Mouse (Mus musculus): ENCODE measurements around the gene Shisa5. TPM values are rescaled to one million over a fixed set of nuclear protein-coding genes. Genes with fewer than 3 reads are reported as not detected.

Shisa5 gene
- polyA plus RNA-seq, 1 experiment from 2014 or later = 110 TPM

GRCm38 (mm10) chr9:109016973-109017604 is 21.3 kb upstream of the Shisa5 start:
- no peak for ATAC-seq (ENCODE audit: low FRiP score, low TSS enrichment)
- H3K4me2 ChIP-seq (replicated peaks; ENCODE audit: low read depth, low read length) = no peak overlapping the region
- H3K27me3 ChIP-seq (ENCODE audit: insufficient read depth, low read length) = no peaks in the 10 kb centered on the region
- WGBS = 60% methylated on average over 11 of the region's 11 CpGs
- H3K4me3 ChIP-seq (ENCODE audit: low read length) = no peak overlapping the region
- H3K9me3 ChIP-seq (ENCODE audit: low read length) = no peaks in the 10 kb centered on the region
- no peak overlapping the region for H3K9ac ChIP-seq (replicated peaks; ENCODE audit: low read length)
- H3K27ac ChIP-seq (ENCODE audit: low read length) = no peak overlapping the region
- H3K36me3 ChIP-seq (ENCODE audit: insufficient read depth, low read length) = no peaks in the 10 kb centered on the region
- H3K4me1 ChIP-seq (ENCODE audit: insufficient read depth, low read length) = no peaks in the 10 kb centered on the region

DNA sequence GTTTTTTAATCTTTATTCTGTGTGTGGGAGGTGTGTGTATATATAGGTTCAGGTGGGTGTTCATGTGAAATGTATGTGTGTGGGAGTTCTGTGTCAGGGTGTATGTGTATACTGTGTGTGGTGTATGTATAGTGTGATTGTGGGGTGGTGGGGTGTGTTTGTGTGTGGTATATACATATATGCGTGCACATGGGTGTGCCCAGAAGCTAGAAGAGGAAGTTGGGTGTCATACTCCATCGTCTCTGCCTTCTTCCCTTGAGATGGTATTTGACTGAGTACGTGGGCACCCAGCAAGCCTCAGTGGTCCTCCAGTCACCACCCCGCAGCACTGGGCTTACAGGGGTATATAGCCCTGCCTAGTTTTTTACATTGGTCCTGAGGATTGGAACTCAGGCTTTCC is 16.9 kb upstream of the Shisa5 start:
- Histone ChIP-seq H3K27me3 (ENCODE audit: insufficient read depth, low read length) (no peaks in the 10 kb centered on the region), H3K9ac (replicated peaks; ENCODE audit: low read length) (no peak overlapping the region), H3K9me3 (ENCODE audit: low read length) (no peaks in the 10 kb centered on the region), H3K4me2 (replicated peaks; ENCODE audit: low read depth, low read length) (no peak overlapping the region), H3K4me3 (ENCODE audit: low read length) (no peak overlapping the region), H3K4me1 (ENCODE audit: insufficient read depth, low read length) (no peaks in the 10 kb centered on the region), H3K27ac (ENCODE audit: low read length) (no peak overlapping the region), H3K36me3 (ENCODE audit: insufficient read depth, low read length) (0 out of 2 replicates have a peak, but pooled peaks cover 3% of the 10 kb centered on the region)
- WGBS = 87% methylated on average over 4 of the region's 4 CpGs
- ATAC-seq (ENCODE audit: low FRiP score, low TSS enrichment) = no peak

- Histone ChIP-seq H3K4me1 (ENCODE audit: insufficient read depth, low read length) (no peaks in the 10 kb centered on the region), H3K4me2 (replicated peaks; ENCODE audit: low read depth, low read length) (no peak overlapping the region), H3K36me3 (ENCODE audit: insufficient read depth, low read length) (0 out of 2 replicates have a peak, but pooled peaks cover 3% of the 10 kb centered on the region), H3K27me3 (ENCODE audit: insufficient read depth, low read length) (no peaks in the 10 kb centered on the region), H3K4me3 (ENCODE audit: low read length) (no peak overlapping the region), H3K9me3 (ENCODE audit: low read length) (no peaks in the 10 kb centered on the region), H3K9ac (replicated peaks; ENCODE audit: low read length) (no peak overlapping the region), H3K27ac (ENCODE audit: low read length) (no peak overlapping the region)
- no peak for ATAC-seq (ENCODE audit: low FRiP score, low TSS enrichment)
- 82% methylated on average over 17 of the region's 17 CpGs for WGBS
Measured at GRCm38 (mm10) chr9:109022866-109023685, 15.3 kb upstream of the Shisa5 start.

GRCm38 (mm10) chr9:109027521-109027920 is 10.8 kb upstream of the Shisa5 start:
- Histone ChIP-seq H3K9me3 (ENCODE audit: low read length) (no peaks in the 10 kb centered on the region), H3K9ac (replicated peaks; ENCODE audit: low read length) (no peak overlapping the region), H3K27me3 (ENCODE audit: insufficient read depth, low read length) (no peaks in the 10 kb centered on the region), H3K36me3 (ENCODE audit: insufficient read depth, low read length) (peaks cover 3% of the 10 kb centered on the region; the same call in 1 of the 2 replicates), H3K27ac (ENCODE audit: low read length) (no peak overlapping the region), H3K4me2 (replicated peaks; ENCODE audit: low read depth, low read length) (no peak overlapping the region), H3K4me1 (ENCODE audit: insufficient read depth, low read length) (no peaks in the 10 kb centered on the region), H3K4me3 (ENCODE audit: low read length) (no peak overlapping the region)
- ATAC-seq (ENCODE audit: low FRiP score, low TSS enrichment) = no peak
- 73% methylated on average over 8 of the region's 8 CpGs for WGBS

- H3K9ac ChIP-seq (replicated peaks; ENCODE audit: low read length) = no peak overlapping the region
- H3K4me3 ChIP-seq (ENCODE audit: low read length) = no peak overlapping the region
- no peak overlapping the region for H3K4me2 ChIP-seq (replicated peaks; ENCODE audit: low read depth, low read length)
- H3K9me3 ChIP-seq (ENCODE audit: low read length) = no peaks in the 10 kb centered on the region
- H3K36me3 ChIP-seq (ENCODE audit: insufficient read depth, low read length) = peaks cover 3% of the 10 kb centered on the region; the same call in 1 of the 2 replicates
- WGBS = 69% methylated on average over 3 of the region's 3 CpGs
- no peaks in the 10 kb centered on the region for H3K4me1 ChIP-seq (ENCODE audit: insufficient read depth, low read length)
- no peak overlapping the region for H3K27ac ChIP-seq (ENCODE audit: low read length)
- ATAC-seq (ENCODE audit: low FRiP score, low TSS enrichment) = no peak
- H3K27me3 ChIP-seq (ENCODE audit: insufficient read depth, low read length) = no peaks in the 10 kb centered on the region
Measured at GRCm38 (mm10) chr9:109028421-109028820, 9.9 kb upstream of the Shisa5 start.

- Histone ChIP-seq H3K4me2 (replicated peaks; ENCODE audit: low read depth, low read length) (no peak overlapping the region), H3K4me3 (ENCODE audit: low read length) (no peak overlapping the region), H3K4me1 (ENCODE audit: insufficient read depth, low read length) (no peaks in the 10 kb centered on the region), H3K36me3 (ENCODE audit: insufficient read depth, low read length) (peaks cover 3% of the 10 kb centered on the region; the same call in 1 of the 2 replicates), H3K27me3 (ENCODE audit: insufficient read depth, low read length) (no peaks in the 10 kb centered on the region), H3K9me3 (ENCODE audit: low read length) (no peaks in the 10 kb centered on the region), H3K9ac (replicated peaks; ENCODE audit: low read length) (no peak overlapping the region), H3K27ac (ENCODE audit: low read length) (no peak overlapping the region)
- 73% methylated on average over 5 of the region's 5 CpGs for WGBS
- no peak for ATAC-seq (ENCODE audit: low FRiP score, low TSS enrichment)
Measured at GRCm38 (mm10) chr9:109028919-109029318, 9.4 kb upstream of the Shisa5 start.

DNA sequence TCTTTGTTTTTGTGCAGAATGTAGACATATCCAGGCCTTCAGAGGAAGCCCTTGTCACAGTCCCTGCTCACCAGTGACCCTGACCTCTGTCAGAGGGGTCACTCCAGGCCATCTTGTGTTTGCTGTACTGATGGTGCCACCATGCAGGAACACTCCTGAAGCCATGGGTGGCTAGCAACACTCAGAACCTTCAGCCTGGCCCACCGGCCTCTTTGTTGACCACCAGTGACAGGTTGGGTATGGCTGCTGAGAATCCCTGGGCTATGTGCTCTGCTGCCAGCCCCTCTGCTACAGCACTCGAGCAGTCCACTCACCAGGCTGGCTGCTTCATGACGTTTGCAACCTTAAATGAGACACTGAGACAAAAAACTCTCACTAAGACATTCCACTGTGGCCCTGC is 8.1 kb upstream of the Shisa5 start:
- H3K4me2 ChIP-seq (replicated peaks; ENCODE audit: low read depth, low read length) = no peak overlapping the region
- H3K36me3 ChIP-seq (ENCODE audit: insufficient read depth, low read length) = peaks cover 3% of the 10 kb centered on the region; the same call in 1 of the 2 replicates
- H3K4me1 ChIP-seq (ENCODE audit: insufficient read depth, low read length) = no peaks in the 10 kb centered on the region
- H3K27ac ChIP-seq (ENCODE audit: low read length) = no peak overlapping the region
- H3K9ac ChIP-seq (replicated peaks; ENCODE audit: low read length) = no peak overlapping the region
- H3K4me3 ChIP-seq (ENCODE audit: low read length) = no peak overlapping the region
- 70% methylated on average over 3 of the region's 3 CpGs for WGBS
- H3K9me3 ChIP-seq (ENCODE audit: low read length) = no peaks in the 10 kb centered on the region
- no peak for ATAC-seq (ENCODE audit: low FRiP score, low TSS enrichment)
- no peaks in the 10 kb centered on the region for H3K27me3 ChIP-seq (ENCODE audit: insufficient read depth, low read length)

- 91% methylated on average over 7 of the region's 7 CpGs for WGBS
- ATAC-seq (ENCODE audit: low FRiP score, low TSS enrichment) = no peak
- H3K27me3 ChIP-seq (ENCODE audit: insufficient read depth, low read length) = no peaks in the 10 kb centered on the region
Measured at GRCm38 (mm10) chr9:109031001-109031400, 7.4 kb upstream of the Shisa5 start.

GRCm38 (mm10) chr9:109031686-109032085 is 6.7 kb upstream of the Shisa5 start:
- no peaks in the 10 kb centered on the region for H3K9me3 ChIP-seq (ENCODE audit: low read length)
- no peak overlapping the region for H3K27ac ChIP-seq (ENCODE audit: low read length)
- H3K4me3 ChIP-seq (ENCODE audit: low read length) = no peak overlapping the region
- no peak overlapping the region for H3K4me2 ChIP-seq (replicated peaks; ENCODE audit: low read depth, low read length)
- no peak for ATAC-seq (ENCODE audit: low FRiP score, low TSS enrichment)
- H3K9ac ChIP-seq (replicated peaks; ENCODE audit: low read length) = no peak overlapping the region
- WGBS = 75% methylated on average over 8 of the region's 8 CpGs
- H3K4me1 ChIP-seq (ENCODE audit: insufficient read depth, low read length) = no peaks in the 10 kb centered on the region
- H3K36me3 ChIP-seq (ENCODE audit: insufficient read depth, low read length) = no peaks in the 10 kb centered on the region; the same call in 1 of the 2 replicates
- H3K27me3 ChIP-seq (ENCODE audit: insufficient read depth, low read length) = no peaks in the 10 kb centered on the region

More at GRCm38 (mm10) chr9:109031001-109031400, 7.4 kb upstream of the Shisa5 start:
- Histone ChIP-seq H3K4me1 (ENCODE audit: insufficient read depth, low read length) (no peaks in the 10 kb centered on the region), H3K27ac (ENCODE audit: low read length) (no peak overlapping the region), H3K4me2 (replicated peaks; ENCODE audit: low read depth, low read length) (no peak overlapping the region), H3K9ac (replicated peaks; ENCODE audit: low read length) (no peak overlapping the region), H3K36me3 (ENCODE audit: insufficient read depth, low read length) (no peaks in the 10 kb centered on the region; the same call in 1 of the 2 replicates), H3K9me3 (ENCODE audit: low read length) (no peaks in the 10 kb centered on the region), H3K4me3 (ENCODE audit: low read length) (no peak overlapping the region)

- H3K27ac ChIP-seq (ENCODE audit: low read length) = no peak overlapping the region
- H3K27me3 ChIP-seq (ENCODE audit: insufficient read depth, low read length) = no peaks in the 10 kb centered on the region
- no peaks in the 10 kb centered on the region; the same call in 1 of the 2 replicates for H3K36me3 ChIP-seq (ENCODE audit: insufficient read depth, low read length)
- H3K4me3 ChIP-seq (ENCODE audit: low read length) = no peak overlapping the region
- H3K9me3 ChIP-seq (ENCODE audit: low read length) = no peaks in the 10 kb centered on the region
- H3K4me1 ChIP-seq (ENCODE audit: insufficient read depth, low read length) = no peaks in the 10 kb centered on the region
- WGBS = 81% methylated on average over 6 of the region's 6 CpGs
- no peak for ATAC-seq (ENCODE audit: low FRiP score, low TSS enrichment)
- no peak overlapping the region for H3K4me2 ChIP-seq (replicated peaks; ENCODE audit: low read depth, low read length)
- no peak overlapping the region for H3K9ac ChIP-seq (replicated peaks; ENCODE audit: low read length)
Measured at GRCm38 (mm10) chr9:109032435-109032834, 5.9 kb upstream of the Shisa5 start.
